9 mouse cellular contexts compared by ENCODE assay signal in genomic region chr1:157063318-157064115, GRCm38 (mm10). TPM values are rescaled to one million over a fixed set of nuclear protein-coding genes. Genes with fewer than 3 reads are reported as not detected.
DNase-seq lines count a peak whose midpoint lies in the region; ATAC-seq lines count a peak whose summit lies in the region.
"Had no signal": no experiment of that assay in that cellular context is flagged by ENCODE, and none has a peak within 500 bp of the region (broad histone marks: within the 10 kb centered on the region; RNA-seq: fewer than 3 reads in every experiment).

No protein-coding gene starts in this region.

- whole genome bisulfite sequencing in heart, embryonic 12.5 days = 43% methylated on average over 13 of the region's 13 CpGs
- WGBS in embryonic facial prominence, embryonic 10.5 days = 68% methylated on average over 13 of the region's 13 CpGs

- no peaks in the 10 kb centered on the region for H3K27me3 ChIP-seq in heart, embryonic 12.5 days (replicated peaks)
- no peaks in the 10 kb centered on the region for H3K27me3 ChIP-seq in embryonic facial prominence, embryonic 10.5 days (replicated peaks; ENCODE audit: low read depth, poor library complexity, severe bottlenecking)
- H3K27me3 ChIP-seq: liver, embryonic 12.5 days had no signal

- H3K9me3 ChIP-seq in heart, embryonic 12.5 days (replicated peaks) = no peaks in the 10 kb centered on the region
- no peaks in the 10 kb centered on the region for H3K9me3 ChIP-seq in embryonic facial prominence, embryonic 10.5 days
- H3K9me3 ChIP-seq: liver, embryonic 12.5 days had no signal

- no peak for DNase-seq in heart, adult 9 months (ENCODE audit: low spot score in 2 of 2)
- DNase-seq in B cell, adult 2 months = peak; percentile 83 to 88
- DNase-seq in embryonic facial prominence, embryonic 10.5 days (ENCODE audit: low spot score) = no peak
- DNase-seq in kidney, postnatal 36 days = peak; percentile 27 to 62
- DNase-seq in layer of hippocampus, postnatal 10 days (ENCODE audit: low spot score in 2 of 2) = no peak
- DNase-seq in frontal cortex, adult 2 months (ENCODE audit: extremely low spot score in 1 of 2, low spot score in 1 of 2) = no peak
- no peak for DNase-seq in right cerebral cortex, postnatal 10 days (ENCODE audit: low spot score in 2 of 2)

- H3K4me2 ChIP-seq in heart, embryonic 12.5 days = no peak overlapping the region
- H3K4me2 ChIP-seq: liver, embryonic 12.5 days had no signal

- no peak for ATAC-seq in heart, embryonic 12.5 days (ENCODE audit: insufficient number of reproducible peaks, low FRiP score)
- ATAC-seq: liver, embryonic 12.5 days had no signal

- peak overlapping the region; percentile 25 for H3K27ac ChIP-seq in heart, embryonic 12.5 days (ENCODE audit: poor library complexity, severe bottlenecking)
- H3K27ac ChIP-seq in embryonic facial prominence, embryonic 10.5 days (replicated peaks) = 0 out of 2 replicates have a peak overlapping the region, but pooled peaks have one; percentile 26
- H3K27ac ChIP-seq: liver, embryonic 12.5 days had no signal

- peaks cover 29% of the 10 kb centered on the region for H3K4me1 ChIP-seq in heart, embryonic 12.5 days (replicated peaks)
- H3K4me1 ChIP-seq in embryonic facial prominence, embryonic 10.5 days = peaks cover 13% of the 10 kb centered on the region; the same call in 1 of the 2 replicates

- H3K9ac ChIP-seq in heart, embryonic 12.5 days = no peak overlapping the region
- H3K9ac ChIP-seq: liver, embryonic 12.5 days had no signal

- no peak overlapping the region for H3K4me3 ChIP-seq in heart, embryonic 12.5 days
- H3K4me3 ChIP-seq in embryonic facial prominence, embryonic 10.5 days = no peak overlapping the region
- H3K4me3 ChIP-seq: liver, embryonic 12.5 days had no signal

- no peaks in the 10 kb centered on the region for H3K36me3 ChIP-seq in heart, embryonic 12.5 days
- no peaks in the 10 kb centered on the region for H3K36me3 ChIP-seq in embryonic facial prominence, embryonic 10.5 days (replicated peaks)
- H3K36me3 ChIP-seq: liver, embryonic 12.5 days had no signal

RNA-seq across cellular contexts. Expression of gene Tex35, which starts 45.0 kb away (rescaled TPM):
- not detected in 2 replicates for polyA plus RNA-seq in heart, embryonic 12.5 days (2016; fragmentation: Nextera tagmentation; extraction: Ambion mirVana)
- not detected in 2 replicates for polyA plus RNA-seq in embryonic facial prominence, embryonic 10.5 days (2016; fragmentation: Nextera tagmentation; extraction: Ambion mirVana)
- total RNA-seq in layer of hippocampus, postnatal 10 days (2021) = not detected
- 0.10 TPM in 1 of 2 replicates, not detected in the other for polyA plus RNA-seq in frontal cortex, adult 2 months (2012; rRNA removed)
- polyA plus RNA-seq: liver, embryonic 12.5 days had no signal

Comparison
In these comparisons a context has a peak if more than half of its experiments do, and no peak if none do; other contexts are left out.
1. DNase-seq: peak in B cell, adult 2 months (2 of 2) and kidney, postnatal 36 days (2 of 2); none in heart, adult 9 months (0 of 2), embryonic facial prominence, embryonic 10.5 days (single experiment), layer of hippocampus, postnatal 10 days (0 of 2), frontal cortex, adult 2 months (0 of 2) and right cerebral cortex, postnatal 10 days (0 of 2).